Mouse (Mus musculus) embryo, embryonic 10.5 days (tissue): ENCODE results near the gene Rtp2.

Source experiments
- DNase-seq: peaks from one replicate; pipeline ENCODE4 v3.0.0-alpha.2; 2015; ENCODE audit warnings: low spot score

The Rtp2 gene

GRCm38 (mm10) chr16:23932294-23932693 is at the start of gene Rtp2:
Gene Rtp2, minus strand, starts transcription at chr16:23932394.
- no peak for DNase-seq

- DNase-seq, result peak; percentile 58
These were observed 49.0 kb upstream of the Rtp2 start for GRCm38 (mm10) chr16:23980991-23981720.

DNA sequence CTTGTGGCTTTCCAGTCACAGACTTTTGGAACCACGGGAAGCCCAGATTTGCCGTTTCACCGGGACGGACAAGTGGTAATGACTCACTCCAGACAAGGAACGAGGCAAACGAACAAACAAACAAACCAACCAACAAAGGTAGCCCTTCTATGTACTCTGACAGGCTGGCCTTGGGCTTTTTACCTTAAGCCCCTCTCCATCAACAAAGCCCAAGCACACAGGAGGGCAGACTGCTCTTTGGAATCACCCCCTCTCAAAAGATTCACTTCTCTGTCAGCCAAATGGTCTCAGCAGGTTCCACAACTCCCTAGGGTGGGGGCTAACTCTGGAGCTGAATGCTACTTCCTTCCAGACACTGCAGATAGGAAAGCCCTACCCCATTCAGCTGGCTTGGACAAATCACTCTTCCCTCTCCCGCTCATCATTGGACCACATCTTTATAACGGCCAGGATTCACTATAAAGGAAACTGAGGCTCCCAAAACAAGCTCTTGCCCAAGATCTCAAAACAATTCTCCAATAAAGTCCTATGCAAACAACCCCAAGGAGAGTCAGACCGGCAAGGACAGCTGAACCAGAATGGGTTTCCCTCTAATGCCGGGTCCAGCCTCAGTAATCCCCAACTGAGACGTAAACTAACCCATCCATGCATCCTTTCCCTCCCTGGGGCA is 48.1 kb upstream of the Rtp2 start:
- DNase-seq, result no peak

GRCm38 (mm10) chr16:23979446-23979845 is 47.3 kb upstream of the Rtp2 start:
- DNase-seq, result no peak

DNA sequence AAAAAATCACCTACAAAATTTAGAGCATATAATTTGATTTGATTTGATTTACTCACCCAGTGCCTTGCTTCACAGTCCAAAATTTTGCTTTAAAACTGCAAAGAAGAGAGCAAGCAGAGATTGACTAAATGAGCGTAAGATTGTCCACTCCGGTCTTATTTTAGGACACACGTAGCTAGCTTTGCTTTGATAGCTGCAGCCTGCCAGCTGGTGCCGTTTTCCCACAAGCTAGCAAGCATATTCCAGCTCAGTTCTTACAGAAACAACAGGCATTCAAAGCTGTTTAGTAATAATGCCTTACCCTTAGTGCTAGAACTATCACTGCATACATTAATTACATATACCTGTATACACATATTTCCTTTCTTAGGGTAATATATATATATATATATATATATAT is 46.3 kb upstream of the Rtp2 start:
- DNase-seq, result no peak

GRCm38 (mm10) chr16:23977732-23978131 is 45.5 kb upstream of the Rtp2 start:
- no peak for DNase-seq

- DNase-seq, result no peak
These were observed 44.0 kb upstream of the Rtp2 start for GRCm38 (mm10) chr16:23976196-23976595.

- no peak for DNase-seq
These were observed 41.6 kb upstream of the Rtp2 start for GRCm38 (mm10) chr16:23973635-23974367.

- DNase-seq, result no peak
These were observed 40.7 kb upstream of the Rtp2 start for GRCm38 (mm10) chr16:23972901-23973300.

DNA sequence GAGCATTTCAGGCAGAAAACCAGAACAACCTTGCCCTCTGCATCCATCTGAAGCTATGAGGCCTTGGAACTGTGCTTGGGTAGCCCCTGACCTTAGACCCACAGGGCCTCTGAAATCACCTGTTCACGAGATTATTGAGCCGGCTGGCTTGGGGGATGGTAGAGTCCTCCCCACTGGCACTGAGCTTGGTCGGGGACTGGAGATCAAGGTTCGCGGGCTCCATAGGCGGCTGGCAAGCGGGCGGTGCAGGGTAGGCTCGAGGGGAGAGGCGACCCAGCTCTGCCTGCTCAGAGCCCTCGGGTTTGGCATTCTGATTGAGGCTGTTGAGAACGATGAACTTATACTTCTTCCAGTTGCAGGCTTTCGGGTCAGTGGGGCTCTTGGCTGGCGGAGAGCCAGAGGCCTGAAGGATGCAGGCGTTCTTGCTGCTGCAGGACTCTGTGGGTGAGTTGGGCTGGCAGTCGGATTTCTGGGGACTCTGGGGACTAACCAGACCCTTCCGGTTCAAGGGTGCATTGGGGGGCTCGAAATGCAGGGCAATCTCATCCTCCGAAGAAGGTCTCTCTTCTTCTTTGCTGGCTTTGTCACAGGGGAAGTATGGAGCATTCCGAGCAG is 40.0 kb upstream of the Rtp2 start:
- no peak for DNase-seq

GRCm38 (mm10) chr16:23969919-23970318 is 37.7 kb upstream of the Rtp2 start:
- no peak for DNase-seq

DNA sequence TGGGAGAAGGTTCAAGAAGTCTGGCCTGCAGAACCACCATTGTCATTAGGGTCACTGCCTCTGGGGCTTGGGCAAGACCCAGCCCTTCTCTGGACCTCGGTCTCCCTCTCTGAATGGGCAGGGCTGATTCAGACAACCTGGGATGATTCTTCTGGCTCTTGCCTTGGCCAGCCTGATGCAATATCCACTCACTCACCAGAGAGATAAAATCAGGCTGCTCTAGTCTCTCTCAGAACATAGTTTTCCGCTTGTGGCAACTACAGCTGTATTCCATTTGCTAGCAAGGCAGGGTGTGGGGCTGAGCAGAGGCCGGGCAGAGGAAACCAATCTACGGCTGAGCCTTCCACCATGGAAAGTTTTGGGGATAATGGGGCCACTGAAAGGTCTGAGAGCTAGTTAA is 36.7 kb upstream of the Rtp2 start:
- no peak for DNase-seq

- DNase-seq, result no peak
These were observed 35.1 kb upstream of the Rtp2 start for GRCm38 (mm10) chr16:23967301-23967700.

GRCm38 (mm10) chr16:23966066-23966465 is 33.9 kb upstream of the Rtp2 start:
- DNase-seq, result no peak

DNA sequence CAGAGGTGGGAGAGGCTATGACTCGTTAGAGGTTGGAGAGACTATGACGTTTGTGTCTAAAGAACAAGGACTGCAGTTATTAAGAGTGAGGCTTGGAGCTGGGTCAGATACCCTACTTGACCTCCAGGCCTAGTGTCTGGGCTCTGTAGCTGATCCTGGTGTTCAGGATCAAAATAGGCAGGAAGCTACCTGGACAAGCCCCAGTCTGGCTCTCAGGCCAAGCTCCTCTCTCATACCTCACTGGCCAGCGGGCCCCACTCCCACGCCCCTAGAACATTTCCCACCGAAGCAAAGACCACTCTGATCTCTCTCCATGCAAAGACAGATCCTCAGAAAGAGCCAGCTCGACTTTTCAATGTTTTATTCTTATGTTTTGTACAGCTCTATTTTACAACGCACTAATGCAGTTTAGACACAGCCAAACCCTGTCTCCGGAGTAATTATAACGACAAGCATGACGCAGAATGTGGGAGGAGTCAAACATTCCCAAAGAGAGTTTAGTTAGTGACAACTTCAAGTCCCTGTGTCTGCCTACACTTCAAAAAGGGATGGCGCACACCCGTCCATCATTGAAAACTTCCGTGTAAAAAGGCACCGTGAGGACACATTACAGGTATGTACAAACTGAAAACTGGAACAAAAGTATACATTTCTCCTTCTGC is 32.6 kb upstream of the Rtp2 start:
- DNase-seq, result no peak

GRCm38 (mm10) chr16:23963896-23964668 is 31.9 kb upstream of the Rtp2 start:
- DNase-seq, result no peak

DNA sequence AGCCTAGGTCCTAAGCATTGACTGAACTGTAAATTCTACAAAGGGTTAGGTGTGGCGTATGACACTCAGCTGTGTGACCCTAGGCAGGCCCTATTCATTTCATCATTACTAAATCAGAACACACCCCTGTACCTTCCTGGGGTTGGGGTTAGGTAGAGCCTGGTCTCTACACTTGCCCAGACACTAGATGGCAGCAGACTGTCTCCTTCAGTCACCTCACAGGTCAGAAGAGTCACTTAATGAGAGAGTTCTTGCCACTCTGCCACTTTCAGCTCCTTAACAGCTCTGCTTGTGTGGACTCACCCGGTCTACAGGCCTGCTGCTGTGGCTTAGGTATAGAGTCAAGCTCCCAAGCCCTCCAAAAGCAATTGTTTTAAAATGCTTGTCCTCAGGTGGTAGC is 30.2 kb upstream of the Rtp2 start:
- no peak for DNase-seq

DNA sequence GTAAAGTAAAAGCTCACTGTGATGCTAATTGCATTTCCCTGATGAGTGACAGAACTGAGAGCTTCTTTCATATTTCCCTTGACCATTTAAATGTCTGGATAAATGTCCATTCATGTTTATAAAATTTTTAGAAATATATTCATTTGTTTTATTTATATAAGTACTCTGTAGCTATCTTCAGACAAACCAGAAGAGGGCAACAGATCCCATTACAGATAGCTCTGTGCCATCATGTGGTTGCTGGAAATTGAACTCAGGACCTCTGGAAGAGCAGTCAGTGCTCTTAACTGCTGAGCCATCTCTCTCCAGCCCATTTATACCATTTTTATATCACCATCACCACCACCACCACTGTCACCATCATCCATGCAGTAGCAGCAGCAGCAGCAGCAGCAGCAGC is 26.7 kb upstream of the Rtp2 start:
- DNase-seq, result no peak

- DNase-seq, result no peak
These were observed 21.7 kb upstream of the Rtp2 start for GRCm38 (mm10) chr16:23953959-23954260.

DNA sequence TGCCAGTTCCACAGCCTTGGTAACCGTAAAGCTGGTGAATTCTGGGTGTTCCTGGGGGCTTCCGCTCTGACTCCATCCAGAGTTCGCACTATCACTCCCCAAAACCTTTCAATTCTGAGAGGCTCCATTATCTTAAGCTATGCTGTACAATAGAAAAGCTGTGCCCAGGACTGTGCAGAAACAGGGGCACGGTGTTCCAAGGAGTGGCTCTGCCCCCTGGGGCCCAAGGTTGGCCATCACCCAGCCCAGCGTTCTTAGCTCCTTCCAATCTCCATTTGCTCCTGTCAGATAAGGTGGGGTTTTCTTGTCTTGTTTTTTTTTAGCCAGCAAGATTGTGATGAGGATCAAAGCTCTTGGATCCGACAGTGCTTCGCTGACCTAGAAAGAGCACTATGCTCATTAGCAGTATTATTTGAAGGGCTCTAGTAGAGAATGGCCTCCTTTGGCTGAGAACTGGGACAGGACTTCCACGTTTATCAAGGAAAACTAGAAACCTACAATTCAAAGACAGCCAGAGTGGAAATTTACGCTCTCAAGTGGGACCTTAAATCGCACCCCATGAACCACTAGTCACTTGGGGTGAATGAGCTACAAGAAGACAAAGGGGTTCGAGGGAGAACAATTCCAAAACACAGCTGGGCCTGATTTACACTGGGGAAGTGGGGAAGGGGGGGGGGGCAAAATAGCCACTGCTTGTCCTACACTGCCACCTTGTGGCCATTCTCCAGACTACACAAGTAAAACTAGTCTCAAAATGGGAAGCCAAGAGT is 21.2 kb upstream of the Rtp2 start:
- peak; percentile 80 for DNase-seq
